Mouse (Mus musculus) megakaryocyte, embryonic 14.5 days (primary cell): ENCODE measurements around the gene Gna13. TPM values are rescaled to one million over a fixed set of nuclear protein-coding genes. Genes with fewer than 3 reads are reported as not detected.

Source experiments
- H3K27me3 ChIP-seq: replicated peaks from 2 replicates; pipeline ENCODE3; 2012; ENCODE audit warnings: inconsistent platforms
- H3K36me3 ChIP-seq: replicated peaks from 2 replicates; pipeline ENCODE3; 2012; ENCODE audit warnings: low read length, inconsistent platforms, mixed read lengths
- H3K4me1 ChIP-seq: 2 replicates; pipeline ENCODE4 v1.6.1; 2012; ENCODE audit warnings: inconsistent platforms
- H3K4me3 ChIP-seq: replicated peaks from 2 replicates; pipeline ENCODE3; 2012; ENCODE audit warnings: moderate library complexity, mild to moderate bottlenecking, inconsistent platforms
- H3K9me3 ChIP-seq: 2 replicates; pipeline ENCODE4 v1.6.1; 2012; ENCODE audit warnings: inconsistent platforms
- FLI1 ChIP-seq: IDR thresholded peaks from 2 replicates; pipeline ENCODE4 v1.6.1; 2012; ENCODE audit warnings: low read length, inconsistent platforms, mixed read lengths
- GATA1 ChIP-seq: IDR thresholded peaks from 3 replicates; pipeline ENCODE4 v1.6.1; 2012; ENCODE audit warnings: mixed read lengths, low read length, inconsistent platforms, borderline replicate concordance
- polyA plus RNA-seq: library from polyadenylated mRNA; stranded (reverse); fragments of >175 nt; gene quantifications from 2 replicates; pipeline ENCODE4 v1.2.3, GENCODE M21; 2012; ENCODE audit warnings: low replicate concordance; ENCODE audit not compliant: insufficient read depth

Gene Gna13
- polyA plus RNA-seq, 1 experiment, result 60.8 TPM

DNA sequence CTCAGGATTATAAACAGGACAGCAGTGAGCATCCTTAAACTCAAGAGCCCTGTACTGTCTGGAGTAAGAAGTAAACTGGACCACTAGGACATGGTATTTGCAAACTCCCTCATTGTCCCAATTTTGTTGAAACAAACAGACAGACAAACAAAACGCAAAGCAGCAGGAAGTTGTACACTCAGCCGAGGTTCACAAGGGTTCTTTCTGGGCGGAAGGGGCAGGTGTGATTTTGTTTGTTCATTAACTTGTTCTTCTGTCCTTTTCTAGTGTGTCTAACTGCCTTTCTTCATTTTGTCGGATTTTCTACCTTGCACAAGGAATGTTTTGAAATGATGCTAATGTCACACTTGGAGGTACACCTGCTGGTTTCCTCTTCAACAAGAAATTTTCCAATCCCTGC lies 56.8 kb downstream of the Gna13 start:
- Histone ChIP-seq H3K4me1 (peaks cover 63% of the 10 kb centered on the region), H3K9me3 (no peaks in the 10 kb centered on the region; the same call in 1 of the 2 replicates), H3K36me3 (no peaks in the 10 kb centered on the region), H3K4me3 (peak overlapping the region; percentile 90), H3K27me3 (no peaks in the 10 kb centered on the region)
- no peak for TF ChIP-seq GATA1
- no peak for TF ChIP-seq FLI1

DNA sequence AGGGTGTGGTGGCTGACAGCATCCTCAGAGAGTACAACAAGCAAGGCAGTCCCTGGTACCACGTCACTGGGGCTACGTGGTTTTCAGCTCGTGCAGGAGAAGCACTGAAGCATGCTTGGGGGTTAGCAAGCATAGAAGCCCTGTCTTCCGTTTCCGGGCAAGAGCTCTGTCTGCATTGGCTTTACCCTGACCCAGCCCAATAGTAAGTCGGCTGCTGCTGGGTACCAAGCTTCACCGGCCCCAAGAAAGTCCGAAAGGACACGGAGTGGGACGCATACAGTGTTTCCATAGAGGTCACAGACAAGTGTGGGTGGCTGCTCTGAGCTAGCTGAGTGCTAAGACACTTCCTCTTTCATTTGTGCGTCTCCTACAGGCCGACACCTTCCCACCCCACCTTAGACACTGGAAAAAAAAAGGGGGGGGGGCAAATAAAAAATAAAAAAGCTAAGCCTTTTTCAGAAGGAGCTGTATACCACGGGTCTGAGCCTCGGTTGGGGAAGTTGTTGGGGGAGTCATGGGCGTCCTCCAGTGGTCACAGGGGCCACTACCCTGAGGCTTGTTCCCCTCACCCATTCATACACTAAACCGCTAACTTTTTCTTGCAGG lies 57.4 kb downstream of the Gna13 start:
- TF ChIP-seq FLI1 (no peak), GATA1 (no peak)
- H3K36me3 ChIP-seq, result no peaks in the 10 kb centered on the region
- H3K4me3 ChIP-seq, result peak overlapping the region; percentile 90
- no peaks in the 10 kb centered on the region; the same call in 1 of the 2 replicates for H3K9me3 ChIP-seq
- no peaks in the 10 kb centered on the region for H3K27me3 ChIP-seq
- peaks cover 63% of the 10 kb centered on the region for H3K4me1 ChIP-seq

DNA sequence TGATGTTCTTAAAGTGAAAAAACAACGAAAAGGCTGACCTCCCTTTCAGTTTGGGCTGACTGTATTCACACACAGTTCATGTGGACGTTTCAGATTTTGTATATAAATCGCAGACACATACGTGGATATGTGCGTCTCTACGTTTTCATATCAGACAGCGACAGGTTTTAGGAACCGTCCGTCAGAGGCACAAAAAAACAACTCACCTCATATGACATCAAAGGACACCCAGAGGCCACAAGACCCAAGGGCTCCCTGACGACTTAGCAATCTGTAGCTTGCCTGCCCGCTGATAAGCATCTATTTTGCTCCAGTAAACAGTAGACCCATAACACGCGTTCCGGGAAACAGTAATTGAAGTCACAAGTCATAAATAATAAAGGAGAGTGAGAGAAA lies 57.9 kb downstream of the Gna13 start:
- Histone ChIP-seq H3K4me3 (peak overlapping the region; percentile 90), H3K9me3 (no peaks in the 10 kb centered on the region; the same call in 1 of the 2 replicates), H3K27me3 (no peaks in the 10 kb centered on the region), H3K4me1 (peaks cover 66% of the 10 kb centered on the region), H3K36me3 (no peaks in the 10 kb centered on the region)
- TF ChIP-seq FLI1 (no peak), GATA1 (no peak)

DNA sequence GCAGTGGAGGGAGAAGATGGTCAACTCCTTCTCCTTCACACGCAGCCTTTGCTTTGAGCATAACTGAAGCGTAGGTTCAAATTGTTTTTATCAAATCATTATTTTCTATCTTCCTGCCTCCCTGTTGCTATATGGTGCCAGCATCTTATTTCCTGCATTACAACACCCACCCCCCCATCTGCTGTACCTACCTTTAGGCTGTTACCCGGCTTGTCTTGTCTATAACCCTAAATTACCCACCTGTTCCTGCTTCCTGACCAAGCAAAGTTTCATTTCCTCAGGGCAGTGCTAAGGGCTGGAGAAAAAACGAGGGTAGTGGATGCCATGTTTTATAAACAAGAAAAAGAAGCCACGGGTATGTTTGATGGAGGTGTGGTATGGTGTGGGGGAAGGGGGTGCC lies 58.6 kb downstream of the Gna13 start:
- H3K9me3 ChIP-seq, result no peaks in the 10 kb centered on the region; the same call in 1 of the 2 replicates
- peaks cover 65% of the 10 kb centered on the region for H3K4me1 ChIP-seq
- no peaks in the 10 kb centered on the region for H3K27me3 ChIP-seq
- TF ChIP-seq FLI1 (no peak), GATA1 (no peak)
- no peak overlapping the region for H3K4me3 ChIP-seq
- H3K36me3 ChIP-seq, result no peaks in the 10 kb centered on the region

DNA sequence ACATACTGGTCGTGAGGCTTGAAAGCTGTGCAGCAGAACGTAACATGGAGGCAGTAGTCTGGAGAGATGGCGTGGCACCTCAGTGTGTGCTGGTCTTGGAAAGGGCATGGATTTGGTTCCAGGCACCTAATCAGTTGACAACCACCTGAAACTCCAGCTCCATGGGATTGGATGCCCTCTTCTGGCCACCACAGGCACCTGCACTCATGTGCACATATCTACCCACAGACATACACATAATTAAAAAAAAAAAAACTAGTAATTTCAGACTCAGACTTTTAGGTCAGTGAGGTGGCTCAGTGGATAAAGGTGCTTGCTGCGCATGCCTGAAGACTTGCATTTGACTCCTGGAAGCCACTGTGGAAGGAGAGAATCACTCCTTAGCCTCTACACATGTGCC lies 59.6 kb downstream of the Gna13 start:
- Histone ChIP-seq H3K4me1 (peaks cover 62% of the 10 kb centered on the region), H3K36me3 (no peaks in the 10 kb centered on the region), H3K4me3 (peak overlapping the region; percentile 35), H3K9me3 (no peaks in the 10 kb centered on the region; the same call in 1 of the 2 replicates), H3K27me3 (no peaks in the 10 kb centered on the region)
- no peak for TF ChIP-seq GATA1
- no peak for TF ChIP-seq FLI1

DNA sequence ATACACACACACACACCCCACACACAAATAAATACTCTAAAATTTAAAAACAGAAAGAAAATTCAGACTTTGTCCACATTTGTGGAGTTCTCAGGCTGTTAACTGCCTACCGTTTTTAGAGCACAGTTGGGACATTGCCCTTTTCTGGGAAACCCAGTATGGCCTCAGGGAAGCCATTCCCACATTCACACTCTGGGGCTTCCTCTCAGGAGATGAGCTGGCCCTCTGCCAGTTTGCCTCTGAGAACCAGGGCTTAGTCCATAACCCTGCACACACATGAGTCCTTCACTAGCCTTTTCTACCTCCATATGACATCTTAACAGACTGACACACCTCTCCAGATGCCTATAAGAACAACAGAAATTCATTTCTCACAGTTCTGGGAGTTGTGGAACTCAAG lies 60.7 kb downstream of the Gna13 start:
- peaks cover 3% of the 10 kb centered on the region for H3K36me3 ChIP-seq
- H3K9me3 ChIP-seq, result no peaks in the 10 kb centered on the region; the same call in 1 of the 2 replicates
- no peak overlapping the region for H3K4me3 ChIP-seq
- no peaks in the 10 kb centered on the region for H3K27me3 ChIP-seq
- TF ChIP-seq GATA1 (no peak), FLI1 (no peak)
- peaks cover 55% of the 10 kb centered on the region for H3K4me1 ChIP-seq

DNA sequence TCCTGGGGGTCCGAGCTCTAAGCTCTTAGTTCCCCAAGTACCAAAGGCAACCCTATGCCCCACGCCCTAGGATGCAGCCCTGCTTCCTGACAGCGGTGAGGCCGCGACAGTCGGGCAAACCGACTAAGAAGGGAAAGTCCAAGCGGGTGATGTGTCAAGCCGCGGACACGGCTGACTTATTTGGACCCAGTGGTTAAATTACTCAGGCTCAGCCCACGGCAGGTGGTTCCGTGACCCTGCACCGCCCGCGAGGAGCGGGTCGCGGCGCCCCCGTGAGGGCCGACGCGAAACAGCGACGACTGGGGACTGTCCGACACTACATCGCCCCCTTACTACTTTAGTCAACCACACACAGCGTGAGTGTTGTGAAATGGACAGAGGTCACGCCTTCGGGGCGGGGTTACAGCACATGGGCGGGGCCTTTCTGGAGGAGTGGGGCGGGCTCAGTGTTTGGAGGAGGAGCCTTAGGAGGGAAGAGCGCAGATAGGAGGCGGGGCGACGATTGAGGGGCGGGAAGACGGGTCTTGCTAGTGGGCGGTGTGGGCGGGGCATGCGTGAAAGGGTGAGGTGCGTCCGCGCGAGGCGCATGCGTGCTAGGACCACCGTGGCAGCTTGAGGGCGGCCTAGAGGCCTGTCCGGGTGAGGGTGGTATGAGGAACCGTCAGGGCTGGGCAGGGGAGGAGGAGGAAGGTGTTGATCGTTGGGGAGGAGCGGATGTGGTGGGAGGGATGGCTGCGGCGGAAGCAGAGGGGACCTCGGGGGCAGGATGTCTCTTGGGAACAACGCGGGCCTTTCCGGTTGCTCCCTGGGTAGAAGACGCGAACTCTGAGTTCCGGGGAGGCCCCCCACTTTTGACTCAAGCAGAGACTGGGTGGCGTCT lies 63.0 kb downstream of the Gna13 start, which contains the start of gene Amz2:
Gene Amz2, plus strand, starts transcription at position 555 of the 880 bp plus-strand sequence.
- Histone ChIP-seq H3K36me3 (peaks cover 26% of the 10 kb centered on the region), H3K27me3 (no peaks in the 10 kb centered on the region), H3K4me1 (peaks cover 40% of the 10 kb centered on the region), H3K4me3 (peak within 1 kb of the TSS; percentile 94), H3K9me3 (no peaks in the 10 kb centered on the region; the same call in 1 of the 2 replicates)
- TF ChIP-seq FLI1 (no peak), GATA1 (no peak)

DNA sequence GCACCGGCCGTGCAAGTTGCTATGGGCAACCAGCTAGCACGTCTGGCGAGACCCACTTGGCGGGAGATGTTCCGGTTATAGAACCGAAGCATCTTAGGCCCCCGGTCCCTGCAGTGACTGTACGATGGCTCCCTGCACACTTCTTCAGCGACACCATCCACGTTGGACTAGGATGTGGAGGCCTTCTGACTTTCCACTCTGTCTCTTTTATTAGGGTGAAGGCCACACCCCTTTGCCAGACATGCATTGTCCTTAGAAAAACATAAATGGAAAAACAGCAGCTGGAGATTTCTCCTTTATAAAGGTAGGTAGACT lies 63.6 kb downstream of the Gna13 start:
- Histone ChIP-seq H3K36me3 (peaks cover 31% of the 10 kb centered on the region), H3K4me1 (peaks cover 34% of the 10 kb centered on the region), H3K27me3 (no peaks in the 10 kb centered on the region), H3K4me3 (peak overlapping the region; percentile 94), H3K9me3 (no peaks in the 10 kb centered on the region; the same call in 1 of the 2 replicates)
- no peak for TF ChIP-seq FLI1
- TF ChIP-seq GATA1, result no peak

DNA sequence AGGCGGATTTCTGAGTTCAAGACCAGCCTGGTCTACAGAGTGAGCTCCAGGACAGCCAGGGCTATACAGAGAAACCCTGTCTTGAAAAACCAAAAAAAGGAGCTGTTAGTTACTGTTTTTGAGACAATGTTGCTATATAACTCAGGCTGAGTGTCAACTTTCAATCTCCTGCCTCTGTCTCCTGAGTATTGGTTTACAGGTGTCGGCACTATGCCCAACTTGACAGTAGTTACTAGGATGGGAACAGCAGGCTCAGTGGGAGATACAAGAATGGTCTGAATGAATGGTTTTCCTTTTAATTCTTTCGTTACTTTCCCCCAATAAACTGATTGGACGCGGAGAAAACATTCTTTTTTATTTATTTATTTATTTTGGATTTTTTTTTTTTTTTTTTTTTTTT lies 64.7 kb downstream of the Gna13 start:
- Histone ChIP-seq H3K27me3 (no peaks in the 10 kb centered on the region), H3K9me3 (no peaks in the 10 kb centered on the region), H3K4me3 (peak overlapping the region; percentile 23), H3K36me3 (peaks cover 40% of the 10 kb centered on the region), H3K4me1 (peaks cover 37% of the 10 kb centered on the region)
- TF ChIP-seq GATA1 (no peak), FLI1 (no peak)

DNA sequence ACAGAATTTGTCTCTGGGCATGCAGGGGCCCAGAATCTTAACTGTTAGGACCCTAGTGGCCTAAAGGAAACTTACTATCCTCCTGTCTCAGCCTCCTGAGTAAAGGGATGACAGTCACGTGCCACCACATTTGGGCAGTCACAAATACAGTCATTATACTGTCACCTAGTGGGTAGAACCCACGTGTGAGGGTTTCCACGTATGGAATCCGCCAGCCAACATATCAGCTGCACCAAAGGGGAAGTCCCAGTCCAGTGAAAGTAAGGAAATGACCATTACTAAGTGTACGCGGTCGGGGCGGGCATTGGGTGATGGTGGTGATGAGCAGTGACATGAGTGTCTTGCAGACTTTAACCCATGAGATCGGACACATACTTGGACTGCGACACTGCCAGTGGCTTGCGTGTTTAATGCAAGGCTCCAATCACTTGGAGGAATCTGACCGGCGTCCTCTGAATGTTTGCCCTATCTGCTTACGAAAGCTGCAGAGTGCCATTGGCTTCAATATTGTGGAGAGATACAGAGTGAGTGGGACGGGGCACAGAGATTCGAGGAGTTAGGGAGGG lies 71.7 kb downstream of the Gna13 start:
- Histone ChIP-seq H3K4me3 (no peak overlapping the region), H3K4me1 (peaks cover 67% of the 10 kb centered on the region), H3K9me3 (no peaks in the 10 kb centered on the region), H3K27me3 (no peaks in the 10 kb centered on the region), H3K36me3 (peaks cover 84% of the 10 kb centered on the region)
- TF ChIP-seq GATA1 (no peak), FLI1 (no peak)
